Mouse (Mus musculus): ENCODE measurements at regions not wholly inside any gene's neighbourhood (a gene's known extent, or its start where the extent isn't known, plus 50 kb on each side); places are given as distances from the start of the nearest gene placed in this dataset.

- TF ChIP-seq EP300 (IDR thresholded peaks at IDR 0.05): no peak
- no peak for TF ChIP-seq CTCF (IDR thresholded peaks at IDR 0.05)
Observed at GRCm38 (mm10) chr3:128723100-128723499, 476.6 kb upstream of the Pitx2 start.

Data from lung, postnatal 0 days (tissue).